Mouse (Mus musculus) midbrain, embryonic 10.5 days (tissue): ENCODE results near the gene Grin3b. TPM values are rescaled to one million over a fixed set of nuclear protein-coding genes. Genes with fewer than 3 reads are reported as not detected.

Source experiments
- DNase-seq: peaks from one replicate; pipeline ENCODE4 v3.0.0-alpha.2; 2017; ENCODE audit warnings: low spot score
- H3K27ac ChIP-seq: fragments of 300-500 bp; sonication (generic); replicated peaks from 2 replicates; pipeline ENCODE4 v1.5.1; 2016; ENCODE audit warnings: mild to moderate bottlenecking
- H3K27me3 ChIP-seq: fragments of 300-500 bp; sonication (generic); 2 replicates; pipeline ENCODE4 v1.6.1; 2016; ENCODE audit warnings: low read depth, mild to moderate bottlenecking; ENCODE audit not compliant: poor library complexity, severe bottlenecking
- H3K36me3 ChIP-seq: fragments of 300-500 bp; sonication (generic); 2 replicates; pipeline ENCODE4 v1.6.1; 2016; ENCODE audit warnings: mild to moderate bottlenecking, moderate library complexity
- H3K4me1 ChIP-seq: fragments of 300-500 bp; sonication (generic); 2 replicates; pipeline ENCODE4 v1.6.1; 2016
- H3K4me3 ChIP-seq: fragments of 300-500 bp; sonication (generic); 2 replicates; pipeline ENCODE4 v1.5.1; 2016; ENCODE audit warnings: mild to moderate bottlenecking, moderate library complexity
- H3K9me3 ChIP-seq: fragments of 300-500 bp; sonication (generic); replicated peaks from 2 replicates; pipeline ENCODE4 v1.6.1; 2016; ENCODE audit warnings: mild to moderate bottlenecking
- WGBS: fragments of 180-500 bp; shearing (Covaris S2); methylation state at CpG from one replicate; pipeline ENCODE4 v1.1.7; 2016; 5-methylcytosine and 5-hydroxymethylcytosine counted together
- polyA plus RNA-seq: library from polyadenylated mRNA; unstranded; fragments of >200 nt; fragmentation: Nextera tagmentation; extraction: Ambion mirVana; gene quantifications from 2 replicates; pipeline ENCODE4 v1.2.1, GENCODE M21; 2016

Gene Grin3b
- polyA plus RNA-seq, 1 experiment from 2014 or later: 0.30 TPM

DNA sequence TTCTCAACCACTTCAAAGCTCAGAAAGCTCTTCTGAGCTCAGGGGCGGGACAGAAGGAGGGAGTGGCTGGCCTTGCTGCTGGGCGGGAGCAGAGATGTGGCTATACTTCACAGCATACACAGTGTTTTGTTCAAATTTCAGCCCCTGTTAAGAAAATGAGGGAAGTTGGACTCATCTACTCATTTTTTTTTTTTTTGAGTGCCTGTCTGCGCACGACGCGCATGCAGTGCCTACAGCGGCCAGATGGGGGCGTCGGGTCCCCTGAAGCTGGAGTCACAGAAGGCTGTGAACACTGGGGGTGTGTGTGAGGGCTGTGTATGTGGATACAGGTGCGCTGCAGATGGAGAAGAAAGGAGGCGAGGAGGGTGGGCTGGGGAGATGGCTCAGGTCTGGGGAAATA lies 16.4 kb downstream of the Grin3b start:
- peak overlapping the region; percentile 56; the same call in 1 of the 2 replicates for H3K4me3 ChIP-seq
- H3K4me1 ChIP-seq: peaks cover 64% of the 10 kb centered on the region
- peaks cover 14% of the 10 kb centered on the region; the same call in 1 of the 2 replicates for H3K36me3 ChIP-seq
- H3K27ac ChIP-seq: no peak overlapping the region
- DNase-seq: peak; percentile 85
- peaks cover 53% of the 10 kb centered on the region for H3K27me3 ChIP-seq
- WGBS: 4% methylated on average over 11 of the region's 11 CpGs
- H3K9me3 ChIP-seq: peaks cover 13% of the 10 kb centered on the region

DNA sequence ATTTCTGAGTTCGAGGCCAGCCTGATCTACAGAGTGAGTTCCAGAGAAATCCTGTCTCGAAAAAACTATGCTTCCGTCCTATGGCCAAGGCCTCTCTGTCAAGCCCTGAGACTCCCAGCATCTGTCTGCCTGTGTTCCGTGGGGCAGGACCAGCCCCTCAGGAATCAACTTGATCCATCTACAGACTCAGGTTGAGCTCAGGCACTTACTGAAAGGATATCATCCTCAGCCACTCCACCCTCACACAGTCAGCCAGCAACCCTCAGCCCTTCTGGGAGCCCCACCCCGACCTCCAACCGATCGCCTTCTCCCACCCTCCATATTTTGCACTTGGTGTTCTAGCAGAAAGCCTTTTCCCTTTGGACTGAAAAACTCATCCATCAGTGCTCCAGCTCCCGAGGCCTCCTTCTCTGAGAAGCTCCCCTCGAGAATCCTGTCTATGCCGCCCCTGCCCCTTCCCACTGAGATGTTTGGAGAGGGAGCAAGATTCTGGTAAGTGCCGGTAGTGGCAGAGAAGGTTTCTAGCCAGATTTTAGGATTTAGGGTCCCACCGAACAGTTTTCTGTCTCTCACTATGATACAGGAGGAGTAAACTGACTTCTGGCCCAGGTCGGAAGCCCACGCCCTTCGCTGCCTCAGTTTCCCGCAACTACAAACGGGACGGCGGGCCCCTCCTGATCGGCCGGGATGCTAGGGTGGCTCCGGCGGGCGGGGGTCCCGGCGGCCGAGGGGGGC lies 17.4 kb downstream of the Grin3b start:
- DNase-seq: no peak
- H3K36me3 ChIP-seq: peaks cover 17% of the 10 kb centered on the region; the same call in 1 of the 2 replicates
- peaks cover 57% of the 10 kb centered on the region for H3K4me1 ChIP-seq
- H3K4me3 ChIP-seq: peak overlapping the region; percentile 56
- H3K27me3 ChIP-seq: peaks cover 53% of the 10 kb centered on the region
- H3K9me3 ChIP-seq: peaks cover 14% of the 10 kb centered on the region
- H3K27ac ChIP-seq: peak overlapping the region; percentile 75
- 11% methylated on average over 27 of the region's 27 CpGs for WGBS

DNA sequence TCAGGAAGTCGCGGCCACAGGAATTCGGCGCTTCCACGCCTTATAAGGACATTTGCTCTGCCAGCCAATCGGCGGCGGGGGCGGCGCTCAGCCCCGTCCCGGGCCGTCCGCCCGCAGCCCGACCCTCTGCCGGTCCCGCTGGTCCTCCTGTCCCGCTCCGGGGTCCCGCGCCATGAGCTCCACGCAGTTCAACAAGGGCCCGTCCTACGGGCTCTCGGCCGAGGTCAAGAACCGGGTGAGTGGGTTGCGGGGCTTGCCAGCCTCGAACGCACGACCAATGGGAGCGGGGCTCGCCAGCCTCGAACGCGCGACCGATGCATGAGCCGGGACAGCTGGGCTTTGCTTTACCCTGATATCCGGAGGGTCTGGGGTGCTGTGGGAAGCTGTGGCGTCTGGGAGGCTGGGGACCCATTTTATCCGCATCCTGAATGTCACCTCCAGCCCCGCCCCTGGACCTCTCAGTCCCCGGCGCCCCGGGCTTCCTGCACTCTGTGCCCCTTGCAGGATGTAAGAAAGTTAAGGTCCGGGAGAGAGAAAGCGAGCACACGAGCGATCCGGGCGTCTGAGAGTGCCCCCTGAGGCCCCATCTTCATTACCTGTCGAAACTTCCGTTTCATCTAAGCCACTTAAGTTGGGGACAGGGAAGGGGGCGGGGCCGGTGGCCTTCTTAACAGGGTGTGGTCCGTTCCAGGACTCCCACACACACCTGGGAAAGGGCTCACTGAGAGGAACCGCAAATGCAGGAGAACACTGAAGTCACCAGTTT lies 18.2 kb downstream of the Grin3b start, which contains the start of gene Cnn2:
Gene Cnn2, plus strand, starts transcription at position 79 of the 766 bp plus-strand sequence.
- 1% methylated on average over 59 of the region's 59 CpGs for WGBS
- Histone ChIP-seq H3K4me1 (peaks cover 49% of the 10 kb centered on the region), H3K27me3 (peaks cover 53% of the 10 kb centered on the region), H3K9me3 (peaks cover 14% of the 10 kb centered on the region), H3K36me3 (peaks cover 22% of the 10 kb centered on the region; the same call in 1 of the 2 replicates), H3K27ac (peak within 1 kb of the TSS; percentile 75), H3K4me3 (peak within 1 kb of the TSS; percentile 56)
- peak; percentile 63 for DNase-seq

GRCm38 (mm10) chr10:79989272-79989786 lies 18.8 kb downstream of the Grin3b start:
- no peak for DNase-seq
- Histone ChIP-seq H3K36me3 (peaks cover 25% of the 10 kb centered on the region; the same call in 1 of the 2 replicates), H3K4me1 (peaks cover 49% of the 10 kb centered on the region), H3K27ac (peak overlapping the region; percentile 23; the same call in 1 of the 2 replicates), H3K4me3 (peak overlapping the region; percentile 56), H3K9me3 (peaks cover 14% of the 10 kb centered on the region), H3K27me3 (peaks cover 53% of the 10 kb centered on the region)
- WGBS: 40% methylated on average over 8 of the region's 8 CpGs

GRCm38 (mm10) chr10:79989870-79990269 lies 19.4 kb downstream of the Grin3b start:
- H3K27ac ChIP-seq: peak overlapping the region; percentile 23; the same call in 1 of the 2 replicates
- H3K4me3 ChIP-seq: peak overlapping the region; percentile 56
- H3K9me3 ChIP-seq: peaks cover 14% of the 10 kb centered on the region

DNA sequence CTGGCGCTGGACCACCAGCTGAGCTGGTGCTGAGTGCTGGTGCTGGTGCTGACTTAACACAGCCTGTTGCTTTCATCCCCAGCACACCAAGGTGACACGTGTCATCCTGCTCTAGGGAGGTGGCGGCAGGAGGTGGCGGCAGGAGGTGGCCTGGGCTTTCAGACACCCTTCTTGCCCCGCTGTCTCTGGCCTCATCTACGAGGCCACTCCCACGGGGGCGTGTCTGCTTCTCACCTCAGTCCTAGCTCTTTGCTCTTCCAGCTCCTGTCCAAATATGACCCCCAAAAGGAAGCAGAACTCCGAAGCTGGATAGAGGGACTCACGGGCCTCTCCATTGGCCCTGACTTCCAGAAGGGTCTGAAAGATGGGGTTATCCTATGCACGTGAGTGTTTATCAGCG lies 20.6 kb downstream of the Grin3b start:
- Histone ChIP-seq H3K36me3 (peaks cover 29% of the 10 kb centered on the region; the same call in 1 of the 2 replicates), H3K27me3 (peaks cover 53% of the 10 kb centered on the region), H3K27ac (no peak overlapping the region), H3K4me1 (peaks cover 47% of the 10 kb centered on the region), H3K4me3 (0 out of 2 replicates have a peak overlapping the region, but pooled peaks have one; percentile 14), H3K9me3 (peaks cover 14% of the 10 kb centered on the region)
- 59% methylated on average over 12 of the region's 12 CpGs for WGBS
- DNase-seq: no peak

More at GRCm38 (mm10) chr10:79989870-79990269, 19.4 kb downstream of the Grin3b start:
- Histone ChIP-seq H3K4me1 (peaks cover 49% of the 10 kb centered on the region), H3K36me3 (peaks cover 29% of the 10 kb centered on the region; the same call in 1 of the 2 replicates), H3K27me3 (peaks cover 53% of the 10 kb centered on the region)
- peak; percentile 39 for DNase-seq
- WGBS: 13% methylated on average over 15 of the region's 15 CpGs

- no peak for DNase-seq
- no peak overlapping the region for H3K4me3 ChIP-seq
- no peak overlapping the region for H3K27ac ChIP-seq
- H3K4me1 ChIP-seq: peaks cover 47% of the 10 kb centered on the region
- H3K9me3 ChIP-seq: peaks cover 14% of the 10 kb centered on the region
- peaks cover 48% of the 10 kb centered on the region for H3K27me3 ChIP-seq
- WGBS: 86% methylated on average over 6 of the region's 6 CpGs
- peaks cover 29% of the 10 kb centered on the region; the same call in 1 of the 2 replicates for H3K36me3 ChIP-seq
Observed at GRCm38 (mm10) chr10:79991548-79991947, 21.0 kb downstream of the Grin3b start.

DNA sequence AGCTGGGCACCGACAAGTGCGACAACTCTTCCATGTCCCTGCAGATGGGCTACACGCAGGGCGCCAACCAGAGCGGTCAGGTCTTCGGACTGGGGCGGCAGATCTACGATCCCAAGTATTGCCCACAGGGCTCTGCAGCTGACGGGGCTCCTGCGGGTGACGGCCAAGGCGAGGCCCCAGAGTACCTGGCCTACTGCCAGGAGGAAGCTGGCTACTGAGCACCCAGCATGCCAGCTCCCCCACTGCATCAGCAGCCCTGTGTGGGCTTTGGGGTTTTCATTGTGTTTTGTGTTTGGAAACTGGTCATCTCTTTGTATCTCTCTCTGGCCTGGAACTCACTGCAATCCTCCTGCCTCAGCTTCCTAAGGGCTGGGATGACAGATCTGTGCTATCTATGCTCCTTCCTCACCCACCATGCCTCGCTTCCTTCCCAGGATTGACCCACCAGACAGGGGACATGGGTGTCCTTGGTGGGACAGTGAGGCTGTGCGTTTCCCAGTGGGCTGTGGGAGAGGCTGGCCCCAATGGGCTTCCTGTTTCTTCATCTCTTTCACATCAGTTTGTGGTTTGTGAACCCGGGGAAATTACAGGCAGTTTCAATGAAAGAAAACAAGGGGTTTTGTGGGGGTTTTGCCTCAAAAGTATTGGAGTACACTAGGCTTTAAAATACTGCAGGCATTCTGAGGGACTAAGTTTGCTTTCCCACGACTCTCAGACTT lies 24.0 kb downstream of the Grin3b start:
- peaks cover 38% of the 10 kb centered on the region for H3K4me1 ChIP-seq
- no peak for DNase-seq
- no peak overlapping the region for H3K4me3 ChIP-seq
- H3K36me3 ChIP-seq: peaks cover 29% of the 10 kb centered on the region; the same call in 1 of the 2 replicates
- H3K27me3 ChIP-seq: peaks cover 39% of the 10 kb centered on the region
- H3K27ac ChIP-seq: no peak overlapping the region
- WGBS: 93% methylated on average over 16 of the region's 16 CpGs
- H3K9me3 ChIP-seq: peaks cover 14% of the 10 kb centered on the region

- H3K27me3 ChIP-seq: peaks cover 37% of the 10 kb centered on the region
- H3K4me3 ChIP-seq: peak overlapping the region; percentile 61; the same call in 1 of the 2 replicates
- peaks cover 29% of the 10 kb centered on the region; the same call in 1 of the 2 replicates for H3K36me3 ChIP-seq
- DNase-seq: no peak
- H3K4me1 ChIP-seq: peaks cover 31% of the 10 kb centered on the region
- WGBS: 92% methylated on average over 1 of the region's 1 CpGs
- peak overlapping the region; percentile 82 for H3K27ac ChIP-seq
- H3K9me3 ChIP-seq: peaks cover 14% of the 10 kb centered on the region
Observed at GRCm38 (mm10) chr10:79995636-79996035, 25.1 kb downstream of the Grin3b start.

GRCm38 (mm10) chr10:79996272-79997033 lies 25.9 kb downstream of the Grin3b start, which contains the start of gene Abca7:
Gene Abca7, plus strand, starts transcription at chr10:79996494.
- under 1% methylated on average over 34 of the region's 34 CpGs for WGBS
- H3K4me3 ChIP-seq: peak within 1 kb of the TSS; percentile 61
- peak within 1 kb of the TSS; percentile 82 for H3K27ac ChIP-seq
- H3K9me3 ChIP-seq: peaks cover 6% of the 10 kb centered on the region; the same call in 1 of the 2 replicates
- H3K27me3 ChIP-seq: peaks cover 38% of the 10 kb centered on the region
- H3K36me3 ChIP-seq: peaks cover 23% of the 10 kb centered on the region; the same call in 1 of the 2 replicates
- DNase-seq: peak; percentile 95
- H3K4me1 ChIP-seq: peaks cover 28% of the 10 kb centered on the region
